Mouse (Mus musculus) right cerebral cortex, postnatal 10 days (tissue): Measurements from ENCODE around the gene Akr1c14.
"Not testable (repeated sequence)": the region's sequence is repeated elsewhere in the genome, so short reads cannot be mapped to it uniquely, and the experiment has no call there.

Experiments used
- DNase-seq, 2 experiments: peaks; one replicate each; pipeline ENCODE4 v3.0.0; 2021; ENCODE audit warnings: low spot score in 2 of 2

The Akr1c14 gene

DNA sequence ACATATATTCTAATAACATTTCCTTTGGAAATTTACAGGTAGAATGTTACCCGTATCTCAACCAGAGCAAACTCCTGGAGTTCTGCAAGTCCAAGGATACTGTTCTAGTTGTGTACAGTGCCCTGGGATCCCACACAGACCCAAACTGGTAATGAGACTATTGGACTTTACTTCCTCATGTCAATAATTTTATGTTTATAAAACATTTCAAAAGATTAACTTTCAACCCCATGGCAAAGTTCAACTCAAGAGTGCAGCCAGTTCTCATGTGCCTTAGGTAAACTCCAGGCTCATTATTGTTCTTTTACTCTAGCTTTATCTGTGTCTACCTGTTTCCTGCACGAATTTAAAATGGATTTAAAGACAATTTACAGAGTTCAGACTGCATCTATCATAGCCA lies at the start of gene Akr1c14:
TSS of gene Akr1c14 (plus strand) at position 293 of the 400 bp plus-strand sequence.
- no peak for DNase-seq

GRCm38 (mm10) chr13:4001687-4002086 lies 47.1 kb upstream of the Akr1c14 start:
- peak; percentile 56 to 79 for DNase-seq

DNA sequence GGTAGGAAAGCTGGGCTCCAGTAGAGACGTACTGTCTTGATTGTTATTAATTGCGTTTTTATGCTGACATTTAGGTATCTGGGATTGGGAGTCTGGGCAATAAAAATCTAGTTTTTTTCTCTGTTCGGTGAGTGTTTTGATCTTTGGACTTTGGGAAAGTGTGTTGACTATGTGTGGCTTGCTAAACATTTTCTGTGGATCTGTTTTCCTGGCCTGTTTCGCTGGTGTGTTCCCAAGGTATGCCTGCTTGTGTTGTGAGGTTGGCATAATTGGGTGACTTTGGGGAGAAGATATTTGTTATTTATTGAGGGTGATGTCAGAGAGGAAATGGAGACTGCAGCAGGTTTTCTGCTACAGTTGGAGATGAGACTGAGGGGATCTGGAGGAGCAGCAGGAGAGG lies 38.0 kb upstream of the Akr1c14 start:
- DNase-seq = no peak

DNA sequence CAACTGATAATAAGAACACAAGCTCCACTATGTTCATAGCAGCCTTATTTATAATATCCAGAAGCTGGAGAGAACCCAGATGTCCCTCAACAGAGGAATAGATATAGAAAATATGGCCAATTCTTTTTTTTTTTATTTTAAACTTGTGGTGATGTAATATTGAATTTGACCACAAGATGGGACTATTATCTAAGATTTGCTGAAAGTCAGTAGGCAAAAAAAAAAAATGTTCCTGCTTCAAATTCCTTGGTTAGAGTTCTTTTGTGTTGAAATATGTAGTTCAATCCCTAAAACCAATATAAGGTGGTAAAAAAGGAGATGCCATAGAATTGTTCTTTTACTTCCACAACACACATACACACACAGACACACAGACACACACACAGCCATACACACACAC lies 35.0 kb upstream of the Akr1c14 start:
- DNase-seq = no peak

- no peak for DNase-seq
Measured at GRCm38 (mm10) chr13:4029897-4030296, 18.9 kb upstream of the Akr1c14 start.

DNA sequence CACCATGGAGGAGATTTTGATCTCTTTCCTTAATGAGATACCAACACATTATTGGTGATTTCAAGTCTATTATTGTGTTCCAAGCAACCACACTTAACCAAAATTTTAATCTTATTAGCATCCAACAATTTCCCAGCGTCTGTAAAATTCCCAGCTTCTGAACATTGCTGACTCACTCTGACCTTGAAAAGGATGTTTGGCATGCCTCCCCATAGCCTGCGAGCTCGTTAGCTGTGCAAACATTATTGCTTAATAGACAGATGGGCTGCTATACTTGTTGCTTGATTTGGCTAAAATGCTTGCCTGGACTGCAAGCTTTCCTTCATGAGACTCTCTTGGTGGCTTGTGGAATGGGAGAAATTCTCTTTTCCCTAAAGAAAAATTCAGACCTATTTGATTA lies 16.3 kb upstream of the Akr1c14 start:
- no peak for DNase-seq

GRCm38 (mm10) chr13:4035052-4035451 lies 13.8 kb upstream of the Akr1c14 start:
- DNase-seq = no peak

DNA sequence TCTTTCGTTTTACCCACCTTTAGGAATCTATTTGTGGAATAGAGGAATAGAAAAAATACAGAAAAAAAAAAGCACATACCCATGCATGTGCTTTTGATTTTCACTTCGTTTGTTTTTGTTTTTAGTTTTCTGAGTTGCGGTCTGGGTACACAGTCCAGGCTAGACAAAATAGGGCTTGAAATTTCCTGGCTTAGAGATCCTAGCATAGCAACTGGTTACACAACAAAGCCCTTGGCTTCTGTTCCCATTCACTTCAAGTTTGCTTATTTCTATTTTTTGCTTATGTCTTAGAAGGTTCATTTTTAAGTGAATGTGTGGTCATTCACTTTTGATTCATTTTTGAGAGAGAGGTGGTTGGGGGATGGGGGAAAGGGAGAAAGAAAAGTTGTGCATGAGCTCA lies 2.7 kb upstream of the Akr1c14 start:
- DNase-seq = no peak

- DNase-seq = no peak
Measured at GRCm38 (mm10) chr13:4046841-4047240, 2.0 kb upstream of the Akr1c14 start.

DNA sequence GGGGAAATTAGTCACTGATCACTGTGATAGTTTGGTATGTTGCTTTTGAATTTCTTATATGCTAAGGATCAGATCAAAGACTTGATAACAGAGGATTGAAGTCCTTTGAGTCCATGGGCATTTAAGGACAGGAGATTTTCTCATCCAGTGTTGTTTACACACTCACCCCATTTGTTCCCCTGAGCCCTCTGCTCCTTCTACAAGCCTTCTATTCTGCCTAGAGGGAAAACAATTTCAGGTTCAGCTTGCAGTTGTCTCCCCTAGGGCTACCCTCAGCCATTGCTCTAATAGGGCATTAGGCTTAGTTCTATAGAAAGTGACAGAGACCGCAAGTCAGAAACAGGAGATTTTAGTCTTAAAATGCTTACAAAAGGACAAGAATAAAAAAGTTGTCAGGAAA lies 585 bp upstream of the Akr1c14 start:
- DNase-seq = no peak

DNA sequence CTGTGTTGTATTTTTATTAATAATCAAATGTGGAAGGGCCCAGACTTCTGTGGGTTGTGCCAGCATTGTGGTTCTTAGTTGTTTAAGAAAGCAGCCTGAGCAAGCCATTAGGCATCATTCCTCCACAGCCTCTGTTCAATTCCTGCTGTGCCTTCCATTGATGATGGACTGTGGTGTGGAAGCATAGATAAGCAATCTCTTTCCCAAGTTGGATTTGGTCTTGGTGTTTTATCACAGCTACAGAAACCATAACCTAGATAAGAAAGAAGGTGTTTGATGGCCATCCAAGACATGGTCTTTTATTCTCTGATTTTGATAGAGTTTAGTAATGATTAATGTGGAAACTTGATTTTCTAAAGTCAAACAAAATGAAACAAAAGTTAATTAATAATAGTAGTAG lies 844 bp downstream of the Akr1c14 start:
- no peak for DNase-seq

DNA sequence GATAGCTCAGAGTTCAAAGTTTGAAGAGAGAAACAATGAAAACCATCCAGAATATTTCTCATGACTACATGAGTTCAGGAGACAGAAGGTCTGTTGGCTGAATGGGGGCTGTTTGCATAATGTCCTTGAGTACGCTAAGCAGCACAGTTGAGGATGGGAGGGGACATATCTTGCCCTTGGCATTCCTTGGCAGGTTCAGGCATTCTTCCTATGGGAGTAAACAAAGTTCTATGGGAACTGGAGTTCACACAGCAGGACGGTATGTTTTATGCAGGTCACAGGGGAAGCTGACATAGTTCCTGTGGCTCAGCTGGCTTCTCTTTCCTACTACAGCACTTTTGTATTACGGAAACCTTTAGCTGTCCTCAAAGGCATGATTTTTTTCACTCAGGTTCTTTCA lies 6.6 kb downstream of the Akr1c14 start:
- no peak for DNase-seq

DNA sequence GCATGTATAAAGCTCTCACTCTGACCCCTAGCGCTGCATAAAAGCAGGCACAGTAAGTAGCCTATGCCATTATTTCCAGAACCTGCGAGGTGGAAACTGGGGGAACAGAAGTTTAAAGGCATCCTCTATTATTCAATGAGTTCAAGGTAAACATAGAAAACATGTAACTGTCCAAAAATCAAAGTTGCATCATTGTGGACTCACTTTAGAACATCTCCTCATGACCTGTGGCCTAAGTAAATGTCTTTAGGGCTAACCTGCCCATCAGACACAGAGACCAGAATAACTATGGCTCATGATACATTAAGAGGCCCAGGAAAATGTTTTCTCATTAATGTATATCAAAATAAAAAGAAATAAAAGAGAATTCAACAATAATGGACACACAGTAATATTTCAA lies 7.4 kb downstream of the Akr1c14 start:
- DNase-seq = no peak

DNA sequence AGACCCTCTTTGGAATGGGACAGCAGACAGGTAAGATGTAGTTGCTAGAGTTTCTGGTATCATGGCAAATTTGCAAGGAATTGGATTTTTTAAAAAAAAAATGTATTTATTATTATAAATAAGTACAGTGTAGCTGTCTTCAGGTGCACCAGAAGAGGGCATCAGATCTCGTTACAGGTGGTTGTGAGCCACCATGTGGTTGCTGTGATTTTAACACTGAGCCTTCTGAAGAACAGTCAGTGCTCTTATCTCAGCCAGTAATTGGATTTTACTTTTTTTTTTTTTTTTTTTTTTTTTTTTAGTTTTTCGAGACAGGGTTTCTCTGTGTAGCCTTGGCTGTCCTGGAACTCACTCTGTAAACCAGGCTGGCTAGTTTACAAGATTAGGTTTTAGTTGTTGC lies 9.4 kb downstream of the Akr1c14 start:
- DNase-seq = not testable (repeated sequence)

- DNase-seq = no peak
Measured at GRCm38 (mm10) chr13:4059363-4059762, 10.6 kb downstream of the Akr1c14 start.

DNA sequence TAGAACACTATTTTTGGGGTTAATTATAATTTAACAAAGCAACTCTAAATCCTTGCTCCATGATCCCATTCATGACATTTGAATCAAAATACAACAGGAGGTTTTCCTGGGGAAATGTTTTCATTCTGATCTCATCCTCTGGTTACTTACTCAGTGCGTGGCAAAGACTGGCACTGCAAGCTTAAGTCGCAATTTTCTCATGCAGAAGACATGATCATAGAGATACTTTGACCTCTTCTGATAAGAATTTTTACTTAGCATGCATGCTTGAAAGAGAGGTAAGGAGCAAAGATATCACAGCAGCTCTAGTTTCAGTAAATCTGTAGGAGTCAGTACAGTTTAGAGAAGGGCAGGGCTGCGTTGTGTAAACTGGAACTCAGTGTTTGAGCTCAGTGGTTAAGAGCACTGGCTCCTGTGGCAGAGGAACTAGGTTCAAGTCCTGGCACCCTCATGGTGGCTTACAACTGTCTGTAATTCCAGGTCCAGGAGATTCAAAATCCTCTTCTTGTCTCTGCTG lies 11.5 kb downstream of the Akr1c14 start:
- DNase-seq = no peak

- no peak for DNase-seq
Measured at GRCm38 (mm10) chr13:4076517-4077435, 28.0 kb downstream of the Akr1c14 start.

GRCm38 (mm10) chr13:4079876-4080275 lies 31.1 kb downstream of the Akr1c14 start:
- DNase-seq = no peak

- no peak for DNase-seq
Measured at GRCm38 (mm10) chr13:4101691-4102090, 52.9 kb downstream of the Akr1c14 start.

GRCm38 (mm10) chr13:4102721-4103120 lies 53.9 kb downstream of the Akr1c14 start:
- no peak for DNase-seq

- DNase-seq = peak; percentile 39 to 64
Measured at GRCm38 (mm10) chr13:4110281-4111188, 61.7 kb downstream of the Akr1c14 start.

DNA sequence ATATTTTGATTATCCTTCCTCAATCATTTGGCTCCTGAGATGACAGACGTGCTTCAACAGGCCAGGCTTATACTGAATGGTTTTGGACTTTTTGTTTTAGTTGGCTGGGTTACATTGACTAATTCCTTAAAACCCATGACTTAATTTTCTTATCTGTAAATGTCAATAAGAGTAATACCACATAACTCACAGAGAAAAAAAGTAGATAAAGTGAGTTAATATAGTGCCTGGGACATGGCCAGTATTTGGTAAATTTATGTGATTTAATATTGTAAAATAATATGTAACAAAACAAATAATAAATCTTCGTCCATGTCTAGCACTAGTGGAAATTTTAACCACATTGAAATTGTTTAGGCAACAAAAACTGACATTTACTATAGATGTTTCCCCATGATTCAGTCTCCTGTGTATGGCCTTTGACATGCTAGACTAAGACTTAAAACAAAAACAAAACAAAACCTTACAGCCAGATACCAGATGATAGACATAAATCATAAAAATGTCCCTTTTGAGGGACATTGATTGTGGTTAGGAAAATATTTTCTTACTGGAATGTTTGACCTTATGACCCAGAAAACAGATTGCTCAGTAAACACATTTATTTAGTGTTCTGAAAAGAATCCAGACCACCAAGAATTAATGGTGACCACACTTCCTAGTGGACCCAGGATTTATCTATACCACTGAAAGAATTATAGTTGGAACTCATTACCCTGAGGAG lies 70.5 kb downstream of the Akr1c14 start:
- DNase-seq = no peak
